12 mouse cellular contexts compared by ENCODE assay signal in the genomic region with DNA sequence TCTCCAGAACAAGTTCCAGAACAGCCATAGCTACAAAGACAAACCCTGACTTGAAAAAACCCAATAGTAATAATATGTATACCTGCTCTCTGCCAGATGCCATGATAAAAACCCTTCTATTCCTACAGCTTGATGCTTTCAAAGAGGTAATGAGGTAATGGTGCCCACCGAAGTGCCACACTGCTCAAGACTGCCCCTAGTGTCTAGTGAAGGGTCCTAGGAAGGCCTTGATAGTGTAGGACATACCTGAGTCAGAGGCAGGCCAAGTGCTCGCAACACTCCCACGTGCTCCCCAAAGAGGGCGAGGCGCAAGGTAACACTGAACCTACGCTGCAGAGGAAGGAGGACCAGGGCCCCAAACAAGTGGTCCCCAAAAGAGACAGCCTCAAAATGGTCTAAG. TPM values are rescaled to one million over a fixed set of nuclear protein-coding genes. Genes with fewer than 3 reads are reported as not detected.
DNase-seq lines count a peak whose midpoint lies in the region; ATAC-seq lines count a peak whose summit lies in the region.
"Had no signal": no experiment of that assay in that cellular context is flagged by ENCODE, and none has a peak within 500 bp of the region (broad histone marks: within the 10 kb centered on the region; RNA-seq: fewer than 3 reads in every experiment).

No protein-coding gene starts in this region.

- ATAC-seq in liver, embryonic 13.5 days (ENCODE audit: low read depth) = peak; percentile 43; the same call in 1 of the 2 replicates
- no peak; the same call in 1 of the 2 replicates for ATAC-seq in liver, embryonic 11.5 days (replicated peaks; ENCODE audit: low FRiP score)
- no peak for ATAC-seq in hindbrain, embryonic 12.5 days (ENCODE audit: low FRiP score)

- peaks cover 62% of the 10 kb centered on the region for H3K36me3 ChIP-seq in liver, embryonic 13.5 days
- H3K36me3 ChIP-seq in liver, embryonic 11.5 days (ENCODE audit: control insufficient read depth, insufficient read depth, low read length) = peaks cover 33% of the 10 kb centered on the region; the same call in 1 of the 2 replicates
- peaks cover 74% of the 10 kb centered on the region for H3K36me3 ChIP-seq in hindbrain, embryonic 12.5 days

- no peaks in the 10 kb centered on the region for H3K9me3 ChIP-seq in liver, embryonic 13.5 days (replicated peaks)
- no peaks in the 10 kb centered on the region for H3K9me3 ChIP-seq in liver, embryonic 11.5 days (ENCODE audit: control insufficient read depth, low read length)
- no peaks in the 10 kb centered on the region for H3K9me3 ChIP-seq in hindbrain, embryonic 12.5 days (replicated peaks)
- H3K9me3 ChIP-seq: forebrain, embryonic 12.5 days; kidney, embryonic 15.5 days; neural tube, embryonic 13.5 days had no signal

- peak; percentile 15 for DNase-seq in embryo, embryonic 10 days (ENCODE audit: low spot score)
- DNase-seq in embryo, embryonic 9.5 days (ENCODE audit: extremely low spot score) = no peak
- no peak for DNase-seq in liver, embryonic 13.5 days
- no peak for DNase-seq in liver, embryonic 11.5 days (ENCODE audit: low spot score)
- DNase-seq in ES-CJ7 (ENCODE audit: low read depth, low spot score) = peak; percentile 73
- DNase-seq in retina, embryonic 14.5 days (ENCODE audit: low spot score) = peak; percentile 18
- no peak for DNase-seq in testis, postnatal 10 days (ENCODE audit: low spot score)
- DNase-seq: right cerebral cortex, postnatal 25 days had no signal

- H3K4me1 ChIP-seq in liver, embryonic 13.5 days (replicated peaks) = no peaks in the 10 kb centered on the region
- H3K4me1 ChIP-seq in liver, embryonic 11.5 days (replicated peaks; ENCODE audit: control insufficient read depth, insufficient read depth, low read length) = no peaks in the 10 kb centered on the region
- no peaks in the 10 kb centered on the region for H3K4me1 ChIP-seq in hindbrain, embryonic 12.5 days
- H3K4me1 ChIP-seq: forebrain, embryonic 12.5 days; kidney, embryonic 15.5 days; neural tube, embryonic 13.5 days had no signal

- H3K4me3 ChIP-seq in liver, embryonic 13.5 days (replicated peaks) = no peak overlapping the region
- H3K4me3 ChIP-seq in liver, embryonic 11.5 days (ENCODE audit: low read depth, low read length) = no peak overlapping the region
- H3K4me3 ChIP-seq in hindbrain, embryonic 12.5 days = no peak overlapping the region
- H3K4me3 ChIP-seq: forebrain, embryonic 12.5 days; kidney, embryonic 15.5 days; neural tube, embryonic 13.5 days had no signal

- H3K4me2 ChIP-seq in liver, embryonic 13.5 days = no peak overlapping the region
- H3K4me2 ChIP-seq in liver, embryonic 11.5 days = no peak overlapping the region
- H3K4me2 ChIP-seq in hindbrain, embryonic 12.5 days (replicated peaks) = no peak overlapping the region
- H3K4me2 ChIP-seq: forebrain, embryonic 12.5 days; kidney, embryonic 15.5 days; neural tube, embryonic 13.5 days had no signal

- H3K27ac ChIP-seq in liver, embryonic 13.5 days = no peak overlapping the region
- no peak overlapping the region for H3K27ac ChIP-seq in liver, embryonic 11.5 days (ENCODE audit: low read depth, low read length)
- no peak overlapping the region for H3K27ac ChIP-seq in hindbrain, embryonic 12.5 days
- H3K27ac ChIP-seq: forebrain, embryonic 12.5 days; kidney, embryonic 15.5 days; neural tube, embryonic 13.5 days had no signal

- peaks cover 3% of the 10 kb centered on the region for H3K27me3 ChIP-seq in liver, embryonic 13.5 days
- no peaks in the 10 kb centered on the region; the same call in 1 of the 2 replicates for H3K27me3 ChIP-seq in liver, embryonic 11.5 days (replicated peaks; ENCODE audit: control insufficient read depth, insufficient read depth, low read length)
- H3K27me3 ChIP-seq in hindbrain, embryonic 12.5 days = peaks cover 5% of the 10 kb centered on the region

- H3K9ac ChIP-seq in liver, embryonic 13.5 days = no peak overlapping the region
- H3K9ac ChIP-seq in liver, embryonic 11.5 days (ENCODE audit: low read depth, low read length) = no peak overlapping the region
- no peak overlapping the region for H3K9ac ChIP-seq in hindbrain, embryonic 12.5 days
- H3K9ac ChIP-seq: forebrain, embryonic 12.5 days; kidney, embryonic 15.5 days; neural tube, embryonic 13.5 days had no signal

- WGBS in liver, embryonic 13.5 days (ENCODE audit: insufficient replicate concordance) = 86% methylated on average over 6 of the region's 6 CpGs
- 91% methylated on average over 6 of the region's 6 CpGs for WGBS in liver, embryonic 11.5 days
- WGBS in hindbrain, embryonic 12.5 days = 93% methylated on average over 6 of the region's 6 CpGs

RNA-seq across cellular contexts. Expression of a gene that starts 7.0 kb away (rescaled TPM):
- 0.08 TPM in 1 of 2 replicates, not detected in the other for polyA plus RNA-seq in liver, embryonic 13.5 days (2015; fragmentation: Nextera tagmentation; extraction: Ambion mirVana)
- 0.19 and 0.43 TPM in 2 replicates for polyA plus RNA-seq in liver, embryonic 11.5 days (2014; fragmentation: Nextera tagmentation; extraction: Ambion mirVana)
- 0.23 and 0.34 TPM in 2 replicates for polyA plus RNA-seq in hindbrain, embryonic 12.5 days (2016; fragmentation: Nextera tagmentation; extraction: Ambion mirVana)
- polyA plus RNA-seq: forebrain, embryonic 12.5 days had no signal

RNA-seq across cellular contexts. Expression of a gene that starts 20.1 kb away (rescaled TPM):
- 10.2 and 11.9 TPM in 2 replicates for polyA plus RNA-seq in liver, embryonic 13.5 days (2015; fragmentation: Nextera tagmentation; extraction: Ambion mirVana)
- polyA plus RNA-seq in liver, embryonic 11.5 days (2014; fragmentation: Nextera tagmentation; extraction: Ambion mirVana) = 29.1 and 30.0 TPM in 2 replicates
- polyA plus RNA-seq in hindbrain, embryonic 12.5 days (2016; fragmentation: Nextera tagmentation; extraction: Ambion mirVana) = 29.3 and 31.0 TPM in 2 replicates

RNA-seq across cellular contexts. Expression of a gene that starts 25.1 kb away (rescaled TPM):
- 2.3 and 2.9 TPM in 2 replicates for polyA plus RNA-seq in liver, embryonic 13.5 days (2015; fragmentation: Nextera tagmentation; extraction: Ambion mirVana)
- 3.9 and 4.0 TPM in 2 replicates for polyA plus RNA-seq in liver, embryonic 11.5 days (2014; fragmentation: Nextera tagmentation; extraction: Ambion mirVana)
- polyA plus RNA-seq in hindbrain, embryonic 12.5 days (2016; fragmentation: Nextera tagmentation; extraction: Ambion mirVana) = 0.53 TPM in 2 replicates

RNA-seq across cellular contexts. Expression of a gene that starts 30.3 kb away (rescaled TPM):
- 1.5 TPM in 2 replicates for polyA plus RNA-seq in liver, embryonic 13.5 days (2015; fragmentation: Nextera tagmentation; extraction: Ambion mirVana)
- polyA plus RNA-seq in liver, embryonic 11.5 days (2014; fragmentation: Nextera tagmentation; extraction: Ambion mirVana) = 5.8 and 5.9 TPM in 2 replicates
- polyA plus RNA-seq in hindbrain, embryonic 12.5 days (2016; fragmentation: Nextera tagmentation; extraction: Ambion mirVana) = 27.1 and 27.8 TPM in 2 replicates

Comparison
In these comparisons a context has a peak if more than half of its experiments do, and no peak if none do; other contexts are left out.
1. DNase-seq: peak in embryo, embryonic 10 days (single experiment), ES-CJ7 (single experiment) and retina, embryonic 14.5 days (single experiment); none in embryo, embryonic 9.5 days (single experiment), liver, embryonic 13.5 days (single experiment), liver, embryonic 11.5 days (single experiment) and testis, postnatal 10 days (single experiment).